Mouse (Mus musculus) olfactory bulb, adult 2 months (tissue): Measurements from ENCODE around the gene Mtrex.

Experiments
- CTCF ChIP-seq: fragments of 200-500 bp; IDR thresholded peaks from 2 replicates; pipeline ENCODE4 v1.5.1; 2012; ENCODE audit warnings: low read depth, mild to moderate bottlenecking, low read length, moderate library complexity; ENCODE audit not compliant: insufficient read depth
- POLR2A ChIP-seq: fragments of 200-500 bp; IDR thresholded peaks from 2 replicates; pipeline ENCODE4 v1.6.1; 2012; ENCODE audit warnings: mild to moderate bottlenecking, low read depth, low read length, moderate library complexity; ENCODE audit not compliant: insufficient read depth

- TF ChIP-seq CTCF (no peak), POLR2A (no peak)
Observed at GRCm38 (mm10) chr13:112837621-112838155, 89.5 kb downstream of the Mtrex start.
